Mouse (Mus musculus) ES-Bruce4 (cell line): ENCODE results near the gene Man1c1.

Experiments
- CTCF ChIP-seq: IDR thresholded peaks from one replicate; pipeline ENCODE4 v1.8.1; 2011; ENCODE audit warnings: low read depth, low read length
- EP300 ChIP-seq: IDR thresholded peaks from 2 replicates; pipeline ENCODE4 v1.6.1; 2011; ENCODE audit warnings: low read depth, low read length; ENCODE audit not compliant: insufficient read depth
- POLR2A ChIP-seq: IDR thresholded peaks from one replicate; pipeline ENCODE4 v1.8.1; 2011; ENCODE audit warnings: low read length; ENCODE audit not compliant: insufficient read depth

DNA sequence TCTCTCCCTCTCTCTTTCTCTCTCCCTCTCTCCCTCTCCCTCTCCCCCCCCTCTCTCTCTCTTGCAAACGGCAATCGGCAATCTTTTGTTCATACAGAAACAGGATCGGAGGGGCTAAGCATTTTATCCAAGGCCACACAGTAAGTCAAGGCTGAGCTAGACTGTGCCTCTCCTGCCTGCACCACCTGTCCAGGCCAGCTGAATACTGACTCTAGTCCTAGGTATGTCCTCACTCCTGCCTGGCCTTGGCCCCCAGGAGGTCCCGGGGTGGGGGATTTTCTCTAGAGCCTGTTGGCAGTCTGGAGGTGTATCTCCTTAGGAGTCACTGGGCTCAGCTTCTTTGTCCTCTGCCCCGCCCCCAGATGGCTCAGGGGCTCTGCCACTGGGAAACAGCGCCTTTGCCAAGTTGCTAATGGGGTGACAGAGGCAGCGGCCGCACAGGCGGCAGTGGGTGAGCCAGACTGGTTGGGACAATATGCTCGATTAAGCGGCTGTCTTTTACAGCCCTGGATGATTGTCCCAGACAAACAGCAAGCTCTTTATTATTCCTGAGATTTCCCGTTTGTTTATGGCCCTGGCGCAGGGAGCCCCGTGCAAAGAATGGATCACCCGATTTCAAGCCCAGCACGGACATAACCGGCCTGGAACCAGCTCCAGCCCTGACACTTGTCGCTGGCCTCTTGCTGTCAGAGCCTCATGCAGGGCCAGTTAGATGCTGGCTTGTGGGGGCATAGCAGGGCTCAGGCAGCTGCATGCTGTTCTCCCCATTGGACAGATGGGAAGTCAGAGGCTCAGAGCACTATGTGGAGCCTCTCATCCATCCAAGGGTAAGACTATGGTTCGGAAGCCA lies 136.5 kb downstream of the Man1c1 start:
- no peak for TF ChIP-seq EP300
- no peak for TF ChIP-seq CTCF
- no peak for TF ChIP-seq POLR2A
